Mouse (Mus musculus) ES-Bruce4 (cell line): ENCODE results near the gene Hist1h2aa. TPM values are rescaled to one million over a fixed set of nuclear protein-coding genes. Genes with fewer than 3 reads are reported as not detected.

ENCODE experiments used
- H3K27ac ChIP-seq: 2 replicates; pipeline ENCODE4 v1.5.1; 2012; ENCODE audit warnings: low read length, inconsistent platforms; ENCODE audit not compliant: insufficient read depth
- H3K27me3 ChIP-seq: 2 replicates; pipeline ENCODE4 v1.6.1; 2012; ENCODE audit warnings: mild to moderate bottlenecking, low read length, inconsistent platforms; ENCODE audit not compliant: control insufficient read depth, poor library complexity, insufficient read depth, severe bottlenecking
- H3K36me3 ChIP-seq: 2 replicates; pipeline ENCODE4 v1.6.1; 2012; ENCODE audit warnings: inconsistent platforms, mild to moderate bottlenecking, low read length, moderate library complexity; ENCODE audit not compliant: control insufficient read depth, poor library complexity, insufficient read depth, severe bottlenecking
- H3K4me1 ChIP-seq: one replicate; pipeline ENCODE4 v1.8.1; 2011; ENCODE audit warnings: low read length; ENCODE audit not compliant: control insufficient read depth, insufficient read depth
- H3K4me3 ChIP-seq: 2 replicates; pipeline ENCODE4 v1.5.1; 2011; ENCODE audit warnings: low read depth, mild to moderate bottlenecking, low read length
- H3K9ac ChIP-seq: 2 replicates; pipeline ENCODE4 v1.6.1; 2012; ENCODE audit warnings: low read depth, mild to moderate bottlenecking, inconsistent platforms; ENCODE audit not compliant: poor library complexity, severe bottlenecking
- H3K9me3 ChIP-seq: replicated peaks from 2 replicates; pipeline ENCODE4 v1.6.1; 2012; ENCODE audit warnings: mild to moderate bottlenecking, low read length, inconsistent platforms; ENCODE audit not compliant: control insufficient read depth, poor library complexity, insufficient read depth, severe bottlenecking
- CTCF ChIP-seq: IDR thresholded peaks from one replicate; pipeline ENCODE4 v1.8.1; 2011; ENCODE audit warnings: low read depth, low read length
- EP300 ChIP-seq: IDR thresholded peaks from 2 replicates; pipeline ENCODE4 v1.6.1; 2011; ENCODE audit warnings: low read depth, low read length; ENCODE audit not compliant: insufficient read depth
- POLR2A ChIP-seq: IDR thresholded peaks from one replicate; pipeline ENCODE4 v1.8.1; 2011; ENCODE audit warnings: low read length; ENCODE audit not compliant: insufficient read depth
- polyA plus RNA-seq: library from polyadenylated mRNA; stranded (reverse); fragments of >200 nt; gene quantifications from 2 replicates; pipeline ENCODE4 v1.2.4, GENCODE M21; 2011; ENCODE audit warnings: low read depth; ENCODE audit not compliant: missing spikeins, insufficient read depth, insufficient read length

The Hist1h2aa gene
- polyA plus RNA-seq, 1 experiment: not detected

DNA sequence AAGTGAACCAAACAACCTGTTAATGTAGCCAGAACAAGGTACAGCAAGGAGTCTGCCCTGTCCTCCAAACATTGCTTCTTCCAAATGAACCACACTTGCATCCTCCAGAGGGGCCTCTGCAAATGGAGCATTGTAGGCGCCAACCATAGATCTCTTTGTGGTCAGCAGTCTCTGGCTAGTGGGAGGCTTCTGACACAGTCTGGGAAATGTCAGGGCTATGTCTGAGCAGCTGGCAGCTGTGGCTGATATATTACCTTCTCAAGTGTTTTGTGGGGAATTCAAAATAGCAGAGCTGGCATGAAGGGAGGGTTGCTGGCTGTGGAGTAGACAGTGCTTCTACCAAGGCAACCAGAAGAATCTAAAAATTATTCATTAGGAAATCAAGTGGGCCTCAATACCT is 18.1 kb upstream of the Hist1h2aa start:
- Histone ChIP-seq H3K9me3 (no peaks in the 10 kb centered on the region), H3K4me1 (no peaks in the 10 kb centered on the region), H3K9ac (no peak overlapping the region), H3K27ac (no peak overlapping the region), H3K4me3 (no peak overlapping the region), H3K36me3 (no peaks in the 10 kb centered on the region), H3K27me3 (no peaks in the 10 kb centered on the region)
- TF ChIP-seq EP300 (no peak), CTCF (no peak), POLR2A (no peak)

DNA sequence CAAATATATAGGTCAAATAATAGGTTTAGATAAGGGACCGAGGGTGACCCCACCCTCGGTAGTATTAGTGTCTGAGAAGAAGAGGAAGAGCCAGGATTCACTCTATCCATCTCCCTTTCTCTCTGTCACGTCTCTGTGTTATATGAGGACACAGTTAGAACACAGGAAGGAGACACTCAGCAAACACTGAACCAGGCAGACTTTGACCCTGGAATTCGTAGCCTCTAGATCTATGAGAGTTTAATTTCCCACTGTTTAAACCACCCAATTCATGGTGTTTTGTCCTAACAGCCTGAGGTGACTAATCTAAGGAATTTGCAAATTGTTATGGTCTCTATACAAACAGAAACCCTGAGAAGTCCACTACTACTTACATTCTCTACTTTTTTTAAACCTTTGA is 16.6 kb upstream of the Hist1h2aa start:
- Histone ChIP-seq H3K9me3 (no peaks in the 10 kb centered on the region), H3K36me3 (no peaks in the 10 kb centered on the region), H3K4me1 (no peaks in the 10 kb centered on the region), H3K9ac (no peak overlapping the region), H3K27ac (no peak overlapping the region), H3K27me3 (no peaks in the 10 kb centered on the region), H3K4me3 (no peak overlapping the region)
- TF ChIP-seq CTCF: no peak
- TF ChIP-seq POLR2A: no peak
- no peak for TF ChIP-seq EP300

DNA sequence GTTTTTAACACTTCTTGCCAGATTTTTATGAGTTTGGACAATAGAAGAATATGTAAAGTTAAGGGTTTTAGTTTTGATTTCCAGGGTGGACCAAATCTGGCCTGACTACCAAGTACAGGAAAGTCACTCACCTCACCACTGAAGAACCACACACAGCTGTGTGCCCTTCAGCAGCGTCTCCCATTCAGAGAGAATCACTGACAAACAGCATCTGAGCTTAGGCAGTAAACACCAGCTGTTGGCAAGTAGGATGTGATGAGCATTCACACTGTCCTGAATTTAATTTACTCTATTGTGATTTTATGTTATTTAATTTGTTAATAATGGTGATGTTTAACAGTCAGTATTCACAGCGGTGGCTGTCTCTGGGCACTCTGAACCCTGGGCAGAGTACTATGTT is 8.5 kb upstream of the Hist1h2aa start:
- TF ChIP-seq EP300 (no peak), CTCF (no peak), POLR2A (no peak)
- Histone ChIP-seq H3K4me1 (no peaks in the 10 kb centered on the region), H3K4me3 (no peak overlapping the region), H3K9me3 (no peaks in the 10 kb centered on the region), H3K36me3 (no peaks in the 10 kb centered on the region), H3K27ac (no peak overlapping the region), H3K27me3 (no peaks in the 10 kb centered on the region), H3K9ac (no peak overlapping the region)

DNA sequence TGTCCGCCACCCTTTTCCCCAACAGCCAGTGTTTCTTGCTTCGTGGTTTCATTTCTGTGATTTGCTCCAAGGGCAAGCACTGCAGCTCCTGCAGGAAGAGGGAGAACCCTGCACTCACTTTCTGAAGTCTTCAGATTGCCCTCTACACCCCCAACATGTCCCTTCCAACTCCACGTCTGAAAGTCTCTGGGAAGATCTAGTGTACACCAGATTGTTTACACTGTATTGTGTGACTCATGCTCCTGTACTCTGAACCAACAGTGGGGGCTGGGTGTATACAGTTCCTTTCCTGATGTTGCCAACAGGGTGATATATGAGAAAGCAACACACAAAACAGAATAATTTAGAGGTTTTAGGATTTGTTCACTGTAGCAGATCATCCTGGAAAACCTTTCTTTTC is 5.6 kb upstream of the Hist1h2aa start:
- no peak overlapping the region for H3K9ac ChIP-seq
- H3K36me3 ChIP-seq: no peaks in the 10 kb centered on the region
- no peak for TF ChIP-seq EP300
- TF ChIP-seq CTCF: no peak
- no peak for TF ChIP-seq POLR2A
- no peak overlapping the region for H3K4me3 ChIP-seq
- H3K27me3 ChIP-seq: no peaks in the 10 kb centered on the region
- no peak overlapping the region for H3K27ac ChIP-seq
- H3K4me1 ChIP-seq: no peaks in the 10 kb centered on the region
- H3K9me3 ChIP-seq: no peaks in the 10 kb centered on the region

DNA sequence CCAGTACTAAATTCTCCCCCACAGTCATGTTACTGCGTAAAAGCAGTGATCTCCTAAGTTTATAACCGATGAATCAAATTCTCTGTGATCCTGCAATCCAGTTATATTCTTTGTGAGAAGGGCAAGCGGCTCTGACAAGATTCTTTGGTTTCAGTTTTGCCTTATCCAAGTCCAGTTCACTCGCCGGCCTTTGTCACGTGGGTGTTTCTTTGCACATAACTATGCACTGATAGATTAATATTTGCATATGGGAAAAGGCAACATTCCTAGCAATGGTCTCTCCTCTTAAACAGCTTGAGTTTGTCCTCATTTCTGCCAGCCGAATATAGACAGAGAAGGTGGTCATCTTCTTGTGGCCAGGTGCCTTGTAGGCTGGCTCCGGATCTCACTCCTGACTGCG is 3.8 kb upstream of the Hist1h2aa start:
- Histone ChIP-seq H3K27ac (no peak overlapping the region), H3K4me1 (no peaks in the 10 kb centered on the region), H3K27me3 (no peaks in the 10 kb centered on the region), H3K4me3 (no peak overlapping the region), H3K36me3 (no peaks in the 10 kb centered on the region), H3K9ac (no peak overlapping the region), H3K9me3 (no peaks in the 10 kb centered on the region)
- TF ChIP-seq CTCF (no peak), POLR2A (no peak)

DNA sequence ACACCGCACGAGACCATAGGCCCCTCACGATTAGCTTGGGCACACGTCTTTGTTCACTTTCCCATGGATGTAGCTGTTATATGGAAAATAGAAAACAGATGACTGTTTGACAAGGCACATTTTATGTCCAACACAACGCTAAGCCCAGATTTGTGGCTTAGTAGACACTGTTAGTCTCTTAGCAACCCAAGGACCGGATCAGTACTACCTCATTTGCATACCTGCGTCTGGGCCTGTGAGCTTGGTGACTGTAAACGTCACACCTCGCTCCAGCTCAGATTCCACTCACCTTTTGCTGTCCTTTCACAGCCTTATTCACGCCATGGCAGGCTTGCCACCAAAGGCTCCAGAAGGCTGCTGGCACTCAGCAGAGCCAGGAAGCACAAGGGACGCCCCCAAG is 3.4 kb upstream of the Hist1h2aa start:
- Histone ChIP-seq H3K9me3 (no peaks in the 10 kb centered on the region), H3K27ac (no peak overlapping the region)

More for the DNA sequence above, 3.4 kb upstream of the Hist1h2aa start:
- Histone ChIP-seq H3K27me3 (no peaks in the 10 kb centered on the region), H3K4me1 (no peaks in the 10 kb centered on the region), H3K4me3 (no peak overlapping the region), H3K9ac (no peak overlapping the region), H3K36me3 (no peaks in the 10 kb centered on the region)
- TF ChIP-seq POLR2A (no peak), EP300 (no peak), CTCF (no peak)
